Mouse (Mus musculus) liver, embryonic 11.5 days (tissue): Measurements from ENCODE around the gene Cdkl3. TPM values are rescaled to one million over a fixed set of nuclear protein-coding genes. Genes with fewer than 3 reads are reported as not detected.

ENCODE experiments used
- ATAC-seq: fragments of 200-750 bp; cut with Nextera tagmentation; replicated peaks from 2 replicates; pipeline ENCODE4 v1.8.0; 2017; ENCODE audit warnings: moderate number of reproducible peaks, mild to moderate bottlenecking, moderate TSS enrichment, moderate library complexity; ENCODE audit not compliant: low FRiP score
- DNase-seq: peaks from one replicate; pipeline ENCODE4 v3.0.0-alpha.2; 2017; ENCODE audit warnings: low spot score
- H3K27ac ChIP-seq: fragments of 300-500 bp; sonication (generic); 2 replicates; pipeline ENCODE4 v1.5.1; 2014; ENCODE audit warnings: mild to moderate bottlenecking, low read depth, low read length, control low read depth
- H3K27me3 ChIP-seq: fragments of 300-500 bp; sonication (generic); replicated peaks from 2 replicates; pipeline ENCODE4 v1.6.1; 2014; ENCODE audit warnings: low read length, mixed read lengths; ENCODE audit not compliant: control insufficient read depth, insufficient read depth
- H3K36me3 ChIP-seq: fragments of 300-500 bp; sonication (generic); 2 replicates; pipeline ENCODE4 v1.6.1; 2014; ENCODE audit warnings: mild to moderate bottlenecking, low read length, moderate library complexity, mixed read lengths; ENCODE audit not compliant: control insufficient read depth, insufficient read depth
- H3K4me1 ChIP-seq: fragments of 300-500 bp; sonication (generic); replicated peaks from 2 replicates; pipeline ENCODE4 v1.6.1; 2014; ENCODE audit warnings: low read length, mixed read lengths; ENCODE audit not compliant: control insufficient read depth, insufficient read depth
- H3K4me2 ChIP-seq: fragments of 300-500 bp; sonication (generic); 2 replicates; pipeline ENCODE4 v1.6.1; 2014; ENCODE audit warnings: mild to moderate bottlenecking, control low read depth, moderate library complexity
- H3K4me3 ChIP-seq: fragments of 300-500 bp; sonication (generic); 2 replicates; pipeline ENCODE4 v1.5.1; 2014; ENCODE audit warnings: low read depth, low read length, control low read depth
- H3K9ac ChIP-seq: fragments of 300-500 bp; sonication (generic); 2 replicates; pipeline ENCODE4 v1.6.1; 2014; ENCODE audit warnings: low read depth, low read length, control low read depth
- H3K9me3 ChIP-seq: fragments of 300-500 bp; sonication (generic); 2 replicates; pipeline ENCODE4 v1.6.1; 2016; ENCODE audit warnings: low read length, inconsistent platforms, mixed read lengths; ENCODE audit not compliant: control insufficient read depth
- WGBS: fragments of 180-500 bp; shearing (Covaris S2); extraction: QIAGEN DNeasy Blood & Tissue Kit; methylation state at CpG from one replicate; pipeline ENCODE4 v1.1.7; 2014; 5-methylcytosine and 5-hydroxymethylcytosine counted together
- polyA plus RNA-seq: library from polyadenylated mRNA; unstranded; fragments of >200 nt; fragmentation: Nextera tagmentation; extraction: Ambion mirVana; gene quantifications from 2 replicates; pipeline ENCODE4 v1.2.1, GENCODE M21; 2014

Gene Cdkl3
- polyA plus RNA-seq, 1 experiment from 2014 or later: 3.4 TPM

DNA sequence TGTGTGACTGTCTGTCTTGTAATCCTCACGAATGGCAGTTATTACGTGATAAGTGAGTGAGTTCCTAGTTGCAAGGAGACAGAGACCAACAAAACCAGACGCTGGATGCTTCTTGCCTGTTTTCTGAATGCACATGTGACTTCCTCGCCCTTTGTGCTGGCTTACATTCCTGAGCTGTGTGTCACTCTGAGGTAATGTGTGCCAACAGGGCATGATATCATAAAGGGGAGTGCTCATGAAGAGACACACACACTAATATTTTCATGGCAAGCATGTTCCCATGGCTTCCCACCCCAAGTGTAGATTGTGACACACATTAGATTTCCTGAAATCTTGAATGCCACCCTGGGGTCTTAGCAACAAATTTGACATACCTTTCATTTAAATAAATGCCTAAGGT, 73.9 kb downstream of the Cdkl3 start:
- H3K4me2 ChIP-seq: no peak overlapping the region
- H3K4me3 ChIP-seq: no peak overlapping the region
- no peaks in the 10 kb centered on the region for H3K36me3 ChIP-seq
- H3K27me3 ChIP-seq: no peaks in the 10 kb centered on the region
- no peak overlapping the region for H3K9ac ChIP-seq
- no peak for DNase-seq
- H3K9me3 ChIP-seq: no peaks in the 10 kb centered on the region
- peaks cover 26% of the 10 kb centered on the region for H3K4me1 ChIP-seq
- no peak for ATAC-seq
- 75% methylated on average over 4 of the region's 4 CpGs for WGBS
- H3K27ac ChIP-seq: no peak overlapping the region

DNA sequence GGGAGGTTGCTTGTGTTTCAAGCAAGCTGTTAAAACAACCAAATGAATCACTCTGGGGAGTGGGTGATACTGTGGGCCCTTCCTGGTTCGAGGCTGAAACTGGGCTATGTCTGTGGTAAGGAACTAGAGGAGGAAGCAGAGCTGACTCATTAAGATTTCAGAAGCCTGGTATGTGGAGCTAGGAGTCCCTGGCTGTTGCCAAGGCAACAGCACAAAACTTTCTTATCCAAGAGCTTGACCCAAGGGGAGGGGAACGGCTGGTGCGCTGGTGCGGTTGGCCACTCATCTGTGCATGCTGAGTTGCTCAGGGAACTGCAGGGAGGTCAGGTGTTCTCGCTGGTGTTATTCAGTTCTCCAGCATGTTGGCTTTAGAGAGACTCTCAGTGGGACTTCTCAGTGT, 76.0 kb downstream of the Cdkl3 start:
- no peaks in the 10 kb centered on the region for H3K27me3 ChIP-seq
- H3K9ac ChIP-seq: no peak overlapping the region
- H3K36me3 ChIP-seq: no peaks in the 10 kb centered on the region
- H3K4me2 ChIP-seq: no peak overlapping the region
- WGBS: 29% methylated on average over 5 of the region's 5 CpGs
- H3K9me3 ChIP-seq: no peaks in the 10 kb centered on the region
- H3K27ac ChIP-seq: no peak overlapping the region
- ATAC-seq (no peak), DNase-seq (no peak)
- H3K4me1 ChIP-seq: peaks cover 16% of the 10 kb centered on the region
- H3K4me3 ChIP-seq: no peak overlapping the region

- Histone ChIP-seq H3K4me1 (peaks cover 11% of the 10 kb centered on the region), H3K4me2 (no peak overlapping the region), H3K27ac (no peak overlapping the region), H3K27me3 (no peaks in the 10 kb centered on the region), H3K36me3 (no peaks in the 10 kb centered on the region), H3K4me3 (no peak overlapping the region), H3K9ac (no peak overlapping the region), H3K9me3 (no peaks in the 10 kb centered on the region)
- ATAC-seq: no peak
- DNase-seq: no peak
- 89% methylated on average over 2 of the region's 2 CpGs for WGBS
Measured at GRCm38 (mm10) chr11:52080656-52081055, 76.6 kb downstream of the Cdkl3 start.

GRCm38 (mm10) chr11:52085857-52086203, 81.8 kb downstream of the Cdkl3 start:
- Histone ChIP-seq H3K4me1 (no peaks in the 10 kb centered on the region), H3K9me3 (no peaks in the 10 kb centered on the region), H3K4me2 (no peak overlapping the region), H3K27ac (no peak overlapping the region), H3K27me3 (no peaks in the 10 kb centered on the region), H3K4me3 (no peak overlapping the region), H3K36me3 (no peaks in the 10 kb centered on the region), H3K9ac (no peak overlapping the region)
- 69% methylated on average over 4 of the region's 4 CpGs for WGBS
- ATAC-seq (no peak), DNase-seq (no peak)

- no peak overlapping the region for H3K4me2 ChIP-seq
- no peaks in the 10 kb centered on the region for H3K27me3 ChIP-seq
- 62% methylated on average over 9 of the region's 9 CpGs for WGBS
- no peak overlapping the region for H3K9ac ChIP-seq
- no peaks in the 10 kb centered on the region for H3K36me3 ChIP-seq
- H3K4me3 ChIP-seq: no peak overlapping the region
- DNase-seq (no peak), ATAC-seq (no peak)
- no peak overlapping the region for H3K27ac ChIP-seq
- no peaks in the 10 kb centered on the region for H3K4me1 ChIP-seq
- no peaks in the 10 kb centered on the region for H3K9me3 ChIP-seq
Measured at GRCm38 (mm10) chr11:52086204-52086864, 82.3 kb downstream of the Cdkl3 start.

DNA sequence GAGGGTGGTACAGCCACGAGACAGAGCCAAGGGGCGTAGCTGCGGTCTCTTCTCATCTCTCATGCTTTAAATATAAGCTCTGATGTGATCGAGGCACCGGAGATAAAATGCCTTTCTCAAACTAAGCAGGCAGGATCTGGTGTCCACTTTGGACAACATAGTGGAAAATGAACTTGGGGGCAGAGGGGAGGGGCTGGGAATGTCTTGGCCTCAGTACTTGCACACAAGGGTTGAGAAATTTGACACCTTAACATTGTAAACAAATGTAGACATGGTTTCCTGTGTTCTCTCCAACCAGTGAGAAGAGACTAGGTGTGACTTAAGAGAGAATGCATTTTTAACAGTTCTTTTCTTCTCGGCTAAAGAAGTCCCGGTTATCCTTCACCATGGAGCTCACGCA, 85.3 kb downstream of the Cdkl3 start:
- Histone ChIP-seq H3K27ac (no peak overlapping the region), H3K9me3 (no peaks in the 10 kb centered on the region), H3K27me3 (no peaks in the 10 kb centered on the region), H3K4me1 (no peaks in the 10 kb centered on the region), H3K4me2 (no peak overlapping the region), H3K4me3 (no peak overlapping the region), H3K36me3 (no peaks in the 10 kb centered on the region), H3K9ac (no peak overlapping the region)
- DNase-seq: no peak
- no peak for ATAC-seq
- WGBS: 64% methylated on average over 8 of the region's 8 CpGs

- Histone ChIP-seq H3K27ac (no peak overlapping the region), H3K27me3 (no peaks in the 10 kb centered on the region), H3K4me2 (no peak overlapping the region), H3K9me3 (no peaks in the 10 kb centered on the region), H3K4me3 (no peak overlapping the region), H3K9ac (no peak overlapping the region), H3K36me3 (no peaks in the 10 kb centered on the region), H3K4me1 (no peaks in the 10 kb centered on the region)
- ATAC-seq (no peak), DNase-seq (no peak)
- 87% methylated on average over 9 of the region's 9 CpGs for WGBS
Measured at GRCm38 (mm10) chr11:52091261-52091660, 87.2 kb downstream of the Cdkl3 start.

DNA sequence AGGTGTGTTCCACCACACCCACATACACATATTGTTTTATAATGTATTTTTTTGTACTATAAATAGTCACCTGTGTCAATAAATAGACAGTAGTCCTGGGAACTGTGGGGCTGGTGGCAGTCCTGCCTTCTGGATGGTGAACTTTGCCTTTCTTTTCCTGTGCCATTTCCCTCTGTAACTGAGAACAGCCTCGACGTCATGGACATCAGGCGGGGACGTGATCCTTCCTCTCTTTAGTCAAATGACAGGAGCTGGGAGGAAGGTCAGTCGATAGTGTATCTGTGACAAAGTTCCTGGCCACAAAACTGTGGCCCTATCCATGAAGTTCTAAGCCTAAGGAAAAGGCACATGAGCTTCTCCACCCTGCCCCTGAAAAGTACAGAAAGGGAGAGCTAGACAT, 90.5 kb downstream of the Cdkl3 start:
- H3K9ac ChIP-seq: no peak overlapping the region

GRCm38 (mm10) chr11:52097016-52097415, 93.0 kb downstream of the Cdkl3 start:
- H3K4me2 ChIP-seq: no peak overlapping the region
- no peak overlapping the region for H3K27ac ChIP-seq
- H3K36me3 ChIP-seq: no peaks in the 10 kb centered on the region
- 59% methylated on average over 3 of the region's 3 CpGs for WGBS
- ATAC-seq (no peak), DNase-seq (no peak)
- H3K9me3 ChIP-seq: no peaks in the 10 kb centered on the region
- no peak overlapping the region for H3K4me3 ChIP-seq
- no peaks in the 10 kb centered on the region for H3K27me3 ChIP-seq
- H3K4me1 ChIP-seq: peaks cover 26% of the 10 kb centered on the region
- no peak overlapping the region for H3K9ac ChIP-seq

More for the DNA sequence above, 90.5 kb downstream of the Cdkl3 start:
- Histone ChIP-seq H3K9me3 (no peaks in the 10 kb centered on the region), H3K4me3 (no peak overlapping the region), H3K27me3 (no peaks in the 10 kb centered on the region), H3K27ac (no peak overlapping the region), H3K4me1 (peaks cover 7% of the 10 kb centered on the region; the same call in 1 of the 2 replicates), H3K36me3 (no peaks in the 10 kb centered on the region), H3K4me2 (no peak overlapping the region)
- WGBS: 60% methylated on average over 5 of the region's 5 CpGs
- no peak for ATAC-seq
- no peak for DNase-seq
